Mouse (Mus musculus): Measurements from ENCODE around the gene Atp6v1a. TPM values are rescaled to one million over a fixed set of nuclear protein-coding genes. Genes with fewer than 3 reads are reported as not detected.

Atp6v1a gene
- polyA plus RNA-seq, 1 experiment from 2014 or later: 129 TPM

GRCm38 (mm10) chr16:44133187-44133586 lies 6.3 kb downstream of the Atp6v1a start:
- no peak overlapping the region for H3K27ac ChIP-seq (replicated peaks)
- no peaks in the 10 kb centered on the region for H3K36me3 ChIP-seq
- peaks cover 22% of the 10 kb centered on the region for H3K4me1 ChIP-seq (replicated peaks)
- ATAC-seq (ENCODE audit: low FRiP score, low read depth): no peak
- no peak overlapping the region for H3K4me2 ChIP-seq
- H3K27me3 ChIP-seq: no peaks in the 10 kb centered on the region
- H3K9me3 ChIP-seq: no peaks in the 10 kb centered on the region
- H3K9ac ChIP-seq: no peak overlapping the region
- no peak overlapping the region for H3K4me3 ChIP-seq
- 86% methylated on average over 3 of the region's 3 CpGs for WGBS

GRCm38 (mm10) chr16:44132300-44132699 lies 7.2 kb downstream of the Atp6v1a start:
- H3K9ac ChIP-seq: no peak overlapping the region
- ATAC-seq (ENCODE audit: low FRiP score, low read depth): no peak
- H3K36me3 ChIP-seq: no peaks in the 10 kb centered on the region
- no peaks in the 10 kb centered on the region for H3K27me3 ChIP-seq
- peaks cover 13% of the 10 kb centered on the region; the same call in 1 of the 2 replicates for H3K4me1 ChIP-seq (replicated peaks)
- WGBS: 90% methylated on average over 4 of the region's 4 CpGs
- no peak overlapping the region for H3K4me3 ChIP-seq
- H3K4me2 ChIP-seq: no peak overlapping the region
- no peaks in the 10 kb centered on the region for H3K9me3 ChIP-seq
- no peak overlapping the region for H3K27ac ChIP-seq (replicated peaks)

DNA sequence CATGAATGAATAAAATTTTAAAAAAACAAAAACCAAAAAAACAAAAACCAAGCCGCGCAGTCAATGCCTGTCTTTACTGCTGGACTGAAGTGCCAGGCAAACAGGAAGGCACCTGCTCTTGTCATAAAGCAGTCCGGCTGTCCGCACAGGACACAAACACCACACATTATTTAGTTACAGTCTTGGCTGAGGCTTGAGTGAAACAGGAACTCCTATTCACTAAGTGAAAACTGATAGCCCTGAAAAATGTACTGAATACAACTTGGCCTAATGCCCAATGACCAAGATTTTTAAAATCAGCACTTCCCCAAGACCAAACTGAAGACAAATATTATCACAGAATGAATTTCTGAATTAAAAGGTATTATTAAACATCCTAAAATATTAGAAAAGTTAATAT lies 13.1 kb downstream of the Atp6v1a start:
- H3K4me3 ChIP-seq: no peak overlapping the region
- H3K27me3 ChIP-seq: no peaks in the 10 kb centered on the region
- no peak for ATAC-seq (ENCODE audit: low FRiP score, low read depth)
- WGBS: 70% methylated on average over 4 of the region's 4 CpGs
- H3K4me1 ChIP-seq (replicated peaks): no peaks in the 10 kb centered on the region
- no peak overlapping the region for H3K27ac ChIP-seq (replicated peaks)
- no peaks in the 10 kb centered on the region for H3K36me3 ChIP-seq
- H3K4me2 ChIP-seq: no peak overlapping the region
- H3K9me3 ChIP-seq: no peaks in the 10 kb centered on the region
- no peak overlapping the region for H3K9ac ChIP-seq

DNA sequence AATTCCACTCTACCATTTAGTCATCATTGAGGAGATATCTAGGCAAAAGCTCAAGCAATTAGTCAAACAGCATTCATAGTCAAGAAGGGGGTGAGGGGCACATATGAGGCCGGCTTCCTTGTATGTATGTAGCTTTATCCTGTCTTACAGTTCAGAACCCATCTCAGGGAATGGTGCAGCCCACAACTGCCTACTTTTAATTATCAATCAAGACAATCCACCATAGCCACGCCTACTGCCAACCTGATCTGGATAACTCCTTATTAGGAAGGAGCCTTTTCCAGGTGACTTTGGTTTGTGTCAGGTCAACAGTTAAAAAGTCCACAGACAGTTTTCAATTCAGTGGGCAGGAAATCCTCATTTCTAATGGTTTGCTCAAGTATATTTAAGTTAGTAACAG lies 14.1 kb downstream of the Atp6v1a start:
- Histone ChIP-seq H3K4me1 (replicated peaks) (no peaks in the 10 kb centered on the region), H3K9ac (no peak overlapping the region), H3K27ac (replicated peaks) (no peak overlapping the region), H3K36me3 (no peaks in the 10 kb centered on the region), H3K27me3 (no peaks in the 10 kb centered on the region), H3K4me3 (no peak overlapping the region), H3K4me2 (no peak overlapping the region), H3K9me3 (no peaks in the 10 kb centered on the region)
- no peak for ATAC-seq (ENCODE audit: low FRiP score, low read depth)
- 87% methylated on average over 2 of the region's 2 CpGs for WGBS

GRCm38 (mm10) chr16:44124713-44125112 lies 14.8 kb downstream of the Atp6v1a start:
- no peaks in the 10 kb centered on the region for H3K36me3 ChIP-seq
- H3K27me3 ChIP-seq: no peaks in the 10 kb centered on the region
- no peak overlapping the region for H3K4me2 ChIP-seq
- no peaks in the 10 kb centered on the region for H3K9me3 ChIP-seq
- H3K27ac ChIP-seq (replicated peaks): no peak overlapping the region
- H3K9ac ChIP-seq: no peak overlapping the region
- no peak overlapping the region for H3K4me3 ChIP-seq
- H3K4me1 ChIP-seq (replicated peaks): no peaks in the 10 kb centered on the region
- WGBS: 92% methylated on average over 1 of the region's 1 CpGs
- no peak for ATAC-seq (ENCODE audit: low FRiP score, low read depth)

DNA sequence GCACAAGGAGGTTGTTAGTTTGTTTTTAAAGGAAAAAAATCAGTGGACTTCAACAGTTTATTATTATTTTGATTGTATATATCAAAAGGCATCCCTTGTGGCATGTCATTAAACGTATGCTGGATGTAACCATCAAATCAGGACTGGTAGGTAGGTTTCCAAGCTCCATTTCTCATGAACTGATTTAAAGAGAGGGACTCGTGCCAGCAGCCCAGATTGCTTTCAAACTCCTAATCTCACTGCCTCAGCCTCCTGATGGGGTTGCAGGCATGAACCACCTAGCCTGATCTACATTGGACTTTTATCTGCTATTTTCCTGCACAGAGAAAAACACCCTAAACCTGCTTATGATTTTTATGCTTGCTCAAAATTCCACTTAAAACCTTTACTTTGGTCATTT lies 15.7 kb downstream of the Atp6v1a start:
- 65% methylated on average over 2 of the region's 2 CpGs for WGBS
- Histone ChIP-seq H3K9ac (no peak overlapping the region), H3K4me2 (no peak overlapping the region), H3K27me3 (no peaks in the 10 kb centered on the region), H3K9me3 (no peaks in the 10 kb centered on the region), H3K36me3 (no peaks in the 10 kb centered on the region), H3K27ac (replicated peaks) (no peak overlapping the region), H3K4me1 (replicated peaks) (no peaks in the 10 kb centered on the region), H3K4me3 (no peak overlapping the region)
- no peak for ATAC-seq (ENCODE audit: low FRiP score, low read depth)

DNA sequence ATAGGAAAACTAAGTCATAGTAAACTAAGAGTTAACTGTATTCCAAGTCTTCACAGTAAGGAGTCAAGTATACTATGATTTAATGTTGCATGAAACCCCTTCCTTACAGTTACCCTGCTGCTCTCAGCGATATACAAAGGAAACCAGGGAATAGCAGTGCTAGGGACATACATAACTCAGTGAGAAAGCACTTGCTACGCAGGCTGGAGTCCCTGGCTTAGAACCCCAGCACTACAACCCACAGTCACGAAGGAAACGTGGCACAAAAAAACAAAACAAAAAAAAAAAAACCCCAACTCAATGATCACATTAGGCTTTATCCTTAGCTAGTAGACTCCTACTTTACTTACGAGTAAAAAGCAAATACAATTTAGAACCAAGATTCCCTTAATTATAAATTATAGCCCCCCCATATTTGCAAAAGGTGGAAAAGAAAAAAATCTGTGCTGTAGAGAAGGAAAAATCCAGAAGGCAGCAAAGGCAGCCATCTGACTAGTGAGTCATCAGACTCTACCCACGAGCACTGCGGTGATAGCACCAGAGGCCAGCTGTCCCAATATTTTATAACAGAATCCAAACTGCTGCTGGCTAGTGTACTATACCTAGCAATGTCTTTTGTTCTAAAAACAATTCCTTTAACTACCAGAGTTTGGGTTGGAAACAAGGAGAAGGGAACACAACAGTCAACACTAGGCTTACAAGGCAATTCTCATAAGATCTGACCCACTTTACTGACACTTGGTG lies 16.4 kb downstream of the Atp6v1a start:
- Histone ChIP-seq H3K4me1 (replicated peaks) (no peaks in the 10 kb centered on the region), H3K9ac (no peak overlapping the region), H3K9me3 (no peaks in the 10 kb centered on the region), H3K27me3 (no peaks in the 10 kb centered on the region), H3K4me3 (no peak overlapping the region), H3K4me2 (no peak overlapping the region), H3K27ac (replicated peaks) (no peak overlapping the region), H3K36me3 (no peaks in the 10 kb centered on the region)
- WGBS: 73% methylated on average over 7 of the region's 7 CpGs
- ATAC-seq (ENCODE audit: low FRiP score, low read depth): no peak

GRCm38 (mm10) chr16:44122574-44122973 lies 16.9 kb downstream of the Atp6v1a start:
- WGBS: 82% methylated on average over 6 of the region's 6 CpGs
- Histone ChIP-seq H3K27ac (replicated peaks) (no peak overlapping the region), H3K36me3 (no peaks in the 10 kb centered on the region), H3K27me3 (no peaks in the 10 kb centered on the region), H3K4me3 (no peak overlapping the region), H3K4me1 (replicated peaks) (no peaks in the 10 kb centered on the region), H3K9ac (no peak overlapping the region), H3K4me2 (no peak overlapping the region), H3K9me3 (no peaks in the 10 kb centered on the region)
- no peak for ATAC-seq (ENCODE audit: low FRiP score, low read depth)

DNA sequence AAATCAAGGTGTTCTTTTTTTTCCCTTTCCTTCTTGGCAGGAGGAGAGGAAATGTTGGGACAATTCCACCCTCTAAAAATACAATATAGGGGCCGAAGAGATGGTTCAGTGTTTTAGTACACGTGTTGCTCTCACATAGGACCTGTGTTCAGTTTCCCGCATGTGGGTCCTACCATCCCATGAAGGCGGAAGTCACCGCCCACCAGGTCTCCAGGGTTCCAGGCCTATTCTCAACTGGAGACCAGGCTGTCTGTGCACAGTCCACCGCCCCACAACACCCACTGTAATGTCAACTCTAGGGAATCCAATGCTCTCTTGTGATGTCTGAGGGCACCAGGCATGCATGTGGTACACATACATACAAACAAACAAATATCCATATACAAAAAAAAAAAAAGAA lies 17.4 kb downstream of the Atp6v1a start:
- H3K4me2 ChIP-seq: no peak overlapping the region
- ATAC-seq (ENCODE audit: low FRiP score, low read depth): no peak

GRCm38 (mm10) chr16:44119753-44120501 lies 19.6 kb downstream of the Atp6v1a start:
- 86% methylated on average over 7 of the region's 7 CpGs for WGBS
- Histone ChIP-seq H3K36me3 (peaks cover 6% of the 10 kb centered on the region), H3K9me3 (no peaks in the 10 kb centered on the region), H3K4me2 (no peak overlapping the region), H3K4me1 (replicated peaks) (no peaks in the 10 kb centered on the region), H3K4me3 (no peak overlapping the region), H3K27me3 (no peaks in the 10 kb centered on the region), H3K27ac (replicated peaks) (no peak overlapping the region), H3K9ac (no peak overlapping the region)
- ATAC-seq (ENCODE audit: low FRiP score, low read depth): no peak

More for the DNA sequence above, 17.4 kb downstream of the Atp6v1a start:
- Histone ChIP-seq H3K27ac (replicated peaks) (no peak overlapping the region), H3K36me3 (no peaks in the 10 kb centered on the region), H3K27me3 (no peaks in the 10 kb centered on the region), H3K9me3 (no peaks in the 10 kb centered on the region), H3K4me1 (replicated peaks) (no peaks in the 10 kb centered on the region), H3K4me3 (no peak overlapping the region), H3K9ac (no peak overlapping the region)
- 89% methylated on average over 6 of the region's 6 CpGs for WGBS

GRCm38 (mm10) chr16:44109002-44109401 lies 30.5 kb downstream of the Atp6v1a start:
- no peak overlapping the region for H3K4me2 ChIP-seq
- no peak overlapping the region for H3K9ac ChIP-seq
- no peaks in the 10 kb centered on the region for H3K27me3 ChIP-seq
- no peak overlapping the region for H3K27ac ChIP-seq (replicated peaks)
- no peaks in the 10 kb centered on the region for H3K4me1 ChIP-seq (replicated peaks)
- no peak overlapping the region for H3K4me3 ChIP-seq
- WGBS: 66% methylated on average over 4 of the region's 4 CpGs
- H3K36me3 ChIP-seq: peaks cover 65% of the 10 kb centered on the region
- no peaks in the 10 kb centered on the region for H3K9me3 ChIP-seq
- no peak for ATAC-seq (ENCODE audit: low FRiP score, low read depth)

DNA sequence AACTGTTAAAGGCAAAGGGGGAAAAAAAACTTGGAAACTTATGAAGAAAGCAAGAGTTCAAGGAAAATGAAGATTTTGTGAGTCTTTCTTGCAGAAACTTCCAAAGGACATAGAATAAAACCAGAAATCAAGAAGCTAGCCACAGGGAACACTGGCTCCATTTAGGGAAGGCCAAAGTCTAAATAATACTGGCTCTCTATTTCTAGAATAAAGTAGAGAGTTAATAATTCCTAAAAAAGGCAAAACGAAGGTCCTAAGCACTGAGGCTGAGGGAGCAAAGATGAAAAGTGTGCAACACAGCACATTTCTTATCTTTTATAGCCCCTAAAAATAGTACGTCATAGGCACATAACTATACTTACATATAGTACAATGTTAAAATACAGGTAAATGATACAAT lies 34.3 kb downstream of the Atp6v1a start:
- WGBS: 92% methylated on average over 2 of the region's 2 CpGs
- H3K4me1 ChIP-seq (replicated peaks): no peaks in the 10 kb centered on the region
- H3K4me2 ChIP-seq: no peak overlapping the region
- H3K9ac ChIP-seq: no peak overlapping the region
- H3K4me3 ChIP-seq: no peak overlapping the region
- peaks cover 77% of the 10 kb centered on the region for H3K36me3 ChIP-seq
- H3K27ac ChIP-seq (replicated peaks): no peak overlapping the region
- H3K9me3 ChIP-seq: no peaks in the 10 kb centered on the region
- no peak for ATAC-seq (ENCODE audit: low FRiP score, low read depth)
- no peaks in the 10 kb centered on the region for H3K27me3 ChIP-seq

Measured in hindbrain, embryonic 15.5 days (tissue).